In the genomic region with DNA sequence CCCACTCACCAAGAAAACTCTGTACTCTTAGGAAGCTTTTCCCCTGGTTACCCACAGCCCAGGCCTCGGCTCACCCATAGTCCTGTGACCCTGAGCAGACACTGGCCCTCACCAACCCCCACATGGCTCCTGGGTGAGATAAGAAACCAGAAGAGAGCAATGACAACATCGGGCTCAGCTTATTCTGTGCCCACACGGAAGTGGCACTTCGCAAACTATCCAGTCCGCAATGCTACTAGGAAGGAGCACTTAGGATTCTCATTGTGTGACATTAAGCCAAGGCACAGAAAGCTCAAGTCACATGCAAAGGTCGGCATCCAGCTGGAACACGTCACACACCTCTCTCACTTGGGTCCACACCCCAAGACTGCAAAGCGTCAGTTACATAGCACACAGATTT, we compare ENCODE assay signal across 17 mouse cellular contexts. TPM values are rescaled to one million over a fixed set of nuclear protein-coding genes. Genes with fewer than 3 reads are reported as not detected.
DNase-seq lines count a peak whose midpoint lies in the region; ATAC-seq lines count a peak whose summit lies in the region.
"Had no signal": no experiment of that assay in that cellular context is flagged by ENCODE, and none has a peak within 500 bp of the region (broad histone marks: within the 10 kb centered on the region; RNA-seq: fewer than 3 reads in every experiment).

No protein-coding gene starts in this region.

- no peak overlapping the region for H3K9ac ChIP-seq in liver, embryonic 13.5 days
- no peak overlapping the region for H3K9ac ChIP-seq in heart, embryonic 15.5 days
- H3K9ac ChIP-seq in kidney, embryonic 15.5 days = no peak overlapping the region
- H3K9ac ChIP-seq in neural tube, embryonic 15.5 days (replicated peaks) = no peak overlapping the region
- H3K9ac ChIP-seq: embryonic facial prominence, embryonic 15.5 days; forebrain, embryonic 12.5 days; intestine, embryonic 15.5 days; lung, embryonic 15.5 days; neural tube, embryonic 13.5 days had no signal

- H3K4me3 ChIP-seq in liver, embryonic 13.5 days (replicated peaks) = no peak overlapping the region
- no peak overlapping the region for H3K4me3 ChIP-seq in heart, embryonic 15.5 days
- no peak overlapping the region for H3K4me3 ChIP-seq in kidney, embryonic 15.5 days (replicated peaks)
- H3K4me3 ChIP-seq in neural tube, embryonic 15.5 days (replicated peaks) = no peak overlapping the region
- H3K4me3 ChIP-seq: embryonic facial prominence, embryonic 15.5 days; forebrain, embryonic 12.5 days; intestine, embryonic 15.5 days; lung, embryonic 15.5 days; neural tube, embryonic 13.5 days had no signal

- peaks cover 6% of the 10 kb centered on the region; the same call in 1 of the 2 replicates for H3K36me3 ChIP-seq in liver, embryonic 13.5 days
- no peaks in the 10 kb centered on the region for H3K36me3 ChIP-seq in heart, embryonic 15.5 days
- no peaks in the 10 kb centered on the region for H3K36me3 ChIP-seq in kidney, embryonic 15.5 days
- no peaks in the 10 kb centered on the region for H3K36me3 ChIP-seq in neural tube, embryonic 15.5 days
- H3K36me3 ChIP-seq: embryonic facial prominence, embryonic 15.5 days; forebrain, embryonic 12.5 days; intestine, embryonic 15.5 days; lung, embryonic 15.5 days; neural tube, embryonic 13.5 days had no signal

- peak; percentile 74 for DNase-seq in adrenal gland, adult 8-10 months
- no peak for DNase-seq in adrenal gland, adult 18-20 months (ENCODE audit: low spot score in 2 of 2)
- no peak for DNase-seq in liver, embryonic 13.5 days
- DNase-seq in liver = no peak
- DNase-seq: cerebellum, adult 11-12 months; kidney, postnatal 10 days had no signal

- 34% methylated on average over 8 of the region's 8 CpGs for WGBS in liver, embryonic 13.5 days (ENCODE audit: insufficient replicate concordance)
- 22% methylated on average over 8 of the region's 8 CpGs for WGBS in heart, embryonic 15.5 days
- WGBS in kidney, embryonic 15.5 days = 65% methylated on average over 8 of the region's 8 CpGs
- WGBS in neural tube, embryonic 15.5 days = 88% methylated on average over 8 of the region's 8 CpGs

- H3K27ac ChIP-seq in liver, embryonic 13.5 days = no peak overlapping the region
- peak overlapping the region; percentile 64 for H3K27ac ChIP-seq in heart, embryonic 15.5 days
- H3K27ac ChIP-seq in kidney, embryonic 15.5 days = no peak overlapping the region
- H3K27ac ChIP-seq in neural tube, embryonic 15.5 days (replicated peaks) = no peak overlapping the region
- H3K27ac ChIP-seq: embryonic facial prominence, embryonic 15.5 days; forebrain, embryonic 12.5 days; intestine, embryonic 15.5 days; lung, embryonic 15.5 days; neural tube, embryonic 13.5 days had no signal

- H3K27me3 ChIP-seq in liver, embryonic 13.5 days = no peaks in the 10 kb centered on the region
- H3K27me3 ChIP-seq in heart, embryonic 15.5 days = no peaks in the 10 kb centered on the region
- H3K27me3 ChIP-seq in kidney, embryonic 15.5 days = no peaks in the 10 kb centered on the region
- no peaks in the 10 kb centered on the region for H3K27me3 ChIP-seq in neural tube, embryonic 15.5 days (replicated peaks)
- H3K27me3 ChIP-seq: embryonic facial prominence, embryonic 15.5 days; forebrain, embryonic 12.5 days; intestine, embryonic 15.5 days; lung, embryonic 15.5 days; neural tube, embryonic 13.5 days had no signal

- no peaks in the 10 kb centered on the region for H3K9me3 ChIP-seq in liver, embryonic 13.5 days (replicated peaks)
- H3K9me3 ChIP-seq in heart, embryonic 15.5 days (replicated peaks) = no peaks in the 10 kb centered on the region
- H3K9me3 ChIP-seq in kidney, embryonic 15.5 days (replicated peaks) = no peaks in the 10 kb centered on the region
- H3K9me3 ChIP-seq in neural tube, embryonic 15.5 days (replicated peaks) = no peaks in the 10 kb centered on the region
- H3K9me3 ChIP-seq: embryonic facial prominence, embryonic 15.5 days; forebrain, embryonic 12.5 days; intestine, embryonic 15.5 days; lung, embryonic 15.5 days; neural tube, embryonic 13.5 days had no signal

- ATAC-seq in liver, embryonic 13.5 days (ENCODE audit: low read depth) = 0 out of 2 replicates have a peak, but pooled peaks have one; percentile 19
- 0 out of 2 replicates have a peak, but pooled peaks have one; percentile 29 for ATAC-seq in heart, embryonic 15.5 days (replicated peaks; ENCODE audit: insufficient number of reproducible peaks, insufficient read depth, low FRiP score, low read depth)
- peak; percentile 70 for ATAC-seq in megakaryocyte-erythroid progenitor cell, adult 5-6 weeks (replicated peaks; ENCODE audit: low FRiP score, low TSS enrichment, poor library complexity, severe bottlenecking)
- no peak for ATAC-seq in kidney, embryonic 15.5 days (replicated peaks; ENCODE audit: low FRiP score)
- ATAC-seq in neural tube, embryonic 15.5 days (ENCODE audit: low FRiP score) = no peak
- ATAC-seq: intestine, embryonic 15.5 days had no signal

- peaks cover 49% of the 10 kb centered on the region for H3K4me1 ChIP-seq in liver, embryonic 13.5 days (replicated peaks)
- H3K4me1 ChIP-seq in heart, embryonic 15.5 days (replicated peaks) = peaks cover 67% of the 10 kb centered on the region
- peaks cover 42% of the 10 kb centered on the region for H3K4me1 ChIP-seq in kidney, embryonic 15.5 days
- H3K4me1 ChIP-seq in neural tube, embryonic 15.5 days = peaks cover 20% of the 10 kb centered on the region
- H3K4me1 ChIP-seq: forebrain, embryonic 12.5 days had no signal

- H3K4me2 ChIP-seq in liver, embryonic 13.5 days = no peak overlapping the region
- 0 out of 2 replicates have a peak overlapping the region, but pooled peaks have one; percentile 6 for H3K4me2 ChIP-seq in heart, embryonic 15.5 days
- H3K4me2 ChIP-seq in kidney, embryonic 15.5 days = no peak overlapping the region
- H3K4me2 ChIP-seq in neural tube, embryonic 15.5 days = no peak overlapping the region
- H3K4me2 ChIP-seq: embryonic facial prominence, embryonic 15.5 days; forebrain, embryonic 12.5 days; intestine, embryonic 15.5 days; lung, embryonic 15.5 days; neural tube, embryonic 13.5 days had no signal

RNA-seq across cellular contexts. Expression of a gene that starts 11.5 kb away (rescaled TPM):
- 10 to 100 TPM; 27.8 to 46.6 (median 33.1) TPM for total RNA-seq in adrenal gland, adult 8-10 months (2022)
- total RNA-seq in adrenal gland, adult 18-20 months (2021) = 10 to 100 TPM; 19.1 to 30.6 TPM
- 15.9 and 19.1 TPM in 2 replicates for polyA plus RNA-seq in liver, embryonic 13.5 days (2015; fragmentation: Nextera tagmentation; extraction: Ambion mirVana)
- polyA plus RNA-seq in heart, embryonic 15.5 days (2015; fragmentation: Nextera tagmentation; extraction: Ambion mirVana) = 19.0 and 28.5 TPM in 2 replicates
- total RNA-seq in megakaryocyte-erythroid progenitor cell, adult 5-6 weeks (2014; fragmentation: Nextera tagmentation) = 34.4 and 36.2 TPM in 2 replicates
- 25.9 and 43.0 TPM in 2 replicates for total RNA-seq in megakaryocyte-erythroid progenitor cell, adult 5-6 weeks (2017)
- 23.2 and 23.5 TPM in 2 replicates for polyA plus RNA-seq in kidney, embryonic 15.5 days (2015; fragmentation: Nextera tagmentation; extraction: Ambion mirVana)
- polyA plus RNA-seq in neural tube, embryonic 15.5 days (2015; fragmentation: Nextera tagmentation; extraction: Ambion mirVana) = 38.8 and 39.3 TPM in 2 replicates

RNA-seq across cellular contexts. Expression of a gene that starts 39.7 kb away (rescaled TPM):
- total RNA-seq in adrenal gland, adult 8-10 months (2022) = under 1 TPM in 3 of 4 experiments, not detected in 1; 0.37 to 0.67 (median 0.45) TPM
- total RNA-seq in adrenal gland, adult 18-20 months (2021) = not detected
- not detected in 2 replicates for polyA plus RNA-seq in liver, embryonic 13.5 days (2015; fragmentation: Nextera tagmentation; extraction: Ambion mirVana)
- polyA plus RNA-seq in heart, embryonic 15.5 days (2015; fragmentation: Nextera tagmentation; extraction: Ambion mirVana) = not detected in 2 replicates
- total RNA-seq in megakaryocyte-erythroid progenitor cell, adult 5-6 weeks (2014; fragmentation: Nextera tagmentation) = not detected in 2 replicates
- not detected in 2 replicates for total RNA-seq in megakaryocyte-erythroid progenitor cell, adult 5-6 weeks (2017)
- polyA plus RNA-seq in kidney, embryonic 15.5 days (2015; fragmentation: Nextera tagmentation; extraction: Ambion mirVana) = 0.05 TPM in 1 of 2 replicates, not detected in the other
- polyA plus RNA-seq in neural tube, embryonic 15.5 days (2015; fragmentation: Nextera tagmentation; extraction: Ambion mirVana) = 0.83 and 1.4 TPM in 2 replicates
- total RNA-seq: hematopoietic stem cell, adult 5-6 weeks had no signal
- polyA plus RNA-seq: limb, embryonic 11.5 days had no signal

Comparison
In these comparisons a context has a peak if more than half of its experiments do, and no peak if none do; other contexts are left out.
1. ATAC-seq: peak in liver, embryonic 13.5 days (single experiment), heart, embryonic 15.5 days (single experiment) and megakaryocyte-erythroid progenitor cell, adult 5-6 weeks (single experiment); none in kidney, embryonic 15.5 days (single experiment) and neural tube, embryonic 15.5 days (single experiment).